Mouse (Mus musculus) bone marrow macrophage, adult 2 months (primary cell): Measurements from ENCODE around the gene Gucy2c.

Experiments used
- CTCF ChIP-seq: IDR thresholded peaks from 2 replicates; pipeline ENCODE4 v1.5.1; 2012; ENCODE audit warnings: low read depth, mild to moderate bottlenecking, low read length, moderate library complexity
- POLR2A ChIP-seq: IDR thresholded peaks from 2 replicates; pipeline ENCODE4 v1.6.1; 2012; ENCODE audit warnings: mild to moderate bottlenecking, low read depth, low read length, borderline replicate concordance

- TF ChIP-seq POLR2A, result no peak
- TF ChIP-seq CTCF, result no peak
Measured at GRCm38 (mm10) chr6:136804705-136805408, 23.3 kb upstream of the Gucy2c start.
